Mouse (Mus musculus): Measurements from ENCODE around the gene Rapgef5. TPM values are rescaled to one million over a fixed set of nuclear protein-coding genes. Genes with fewer than 3 reads are reported as not detected.

Rapgef5 gene
- polyA plus RNA-seq, 1 experiment from 2014 or later: 17.9 TPM

GRCm38 (mm10) chr12:117612715-117613114, 96.4 kb downstream of the Rapgef5 start:
- Histone ChIP-seq H3K36me3 (ENCODE audit: control insufficient read depth, insufficient read depth, low read length) (no peaks in the 10 kb centered on the region), H3K4me1 (ENCODE audit: control insufficient read depth, insufficient read depth, low read length) (no peaks in the 10 kb centered on the region), H3K27ac (ENCODE audit: low read depth, low read length) (no peak overlapping the region), H3K4me2 (replicated peaks; ENCODE audit: low read depth, low read length) (no peak overlapping the region), H3K9me3 (ENCODE audit: control insufficient read depth, low read length) (no peaks in the 10 kb centered on the region), H3K9ac (ENCODE audit: low read depth, low read length) (no peak overlapping the region), H3K27me3 (ENCODE audit: control insufficient read depth, insufficient read depth, low read length) (no peaks in the 10 kb centered on the region), H3K4me3 (ENCODE audit: low read length) (no peak overlapping the region)
- ATAC-seq (ENCODE audit: low FRiP score, low TSS enrichment): no peak
- 83% methylated on average over 3 of the region's 3 CpGs for WGBS

DNA sequence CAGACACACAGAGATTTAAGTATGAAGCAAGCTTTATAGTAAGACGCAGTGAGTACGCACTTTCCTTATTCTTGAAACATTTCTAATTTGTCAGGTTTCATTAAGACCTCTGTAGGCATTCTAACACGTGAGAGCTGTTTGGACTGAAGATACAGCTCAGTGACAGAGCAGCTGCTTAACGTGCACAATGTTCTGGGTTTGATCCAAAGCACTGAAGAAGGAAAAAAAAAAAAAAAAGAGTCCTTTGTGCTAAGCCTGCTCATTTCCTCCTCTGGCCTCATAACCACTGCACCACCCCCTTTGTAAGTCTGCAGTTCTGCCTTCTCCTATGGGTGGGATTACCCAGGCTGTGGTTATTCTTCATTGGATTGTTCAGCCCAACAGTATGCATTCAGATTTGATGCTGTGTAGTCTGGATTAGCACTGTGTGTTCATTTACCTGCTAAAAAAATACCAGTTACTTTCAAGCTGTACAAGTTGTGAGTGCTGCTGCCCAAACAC, 103.3 kb downstream of the Rapgef5 start:
- H3K9me3 ChIP-seq (ENCODE audit: control insufficient read depth, low read length): no peaks in the 10 kb centered on the region
- no peak for ATAC-seq (ENCODE audit: low FRiP score, low TSS enrichment)
- H3K27me3 ChIP-seq (ENCODE audit: control insufficient read depth, insufficient read depth, low read length): no peaks in the 10 kb centered on the region

GRCm38 (mm10) chr12:117622972-117623371, 106.7 kb downstream of the Rapgef5 start:
- Histone ChIP-seq H3K9ac (ENCODE audit: low read depth, low read length) (no peak overlapping the region), H3K4me1 (ENCODE audit: control insufficient read depth, insufficient read depth, low read length) (no peaks in the 10 kb centered on the region; the same call in none of the 2 replicates), H3K9me3 (ENCODE audit: control insufficient read depth, low read length) (no peaks in the 10 kb centered on the region), H3K4me3 (ENCODE audit: low read length) (no peak overlapping the region), H3K27me3 (ENCODE audit: control insufficient read depth, insufficient read depth, low read length) (no peaks in the 10 kb centered on the region), H3K36me3 (ENCODE audit: control insufficient read depth, insufficient read depth, low read length) (no peaks in the 10 kb centered on the region), H3K27ac (ENCODE audit: low read depth, low read length) (no peak overlapping the region), H3K4me2 (replicated peaks; ENCODE audit: low read depth, low read length) (no peak overlapping the region)
- ATAC-seq (ENCODE audit: low FRiP score, low TSS enrichment): peak; percentile 68; the same call in 1 of the 2 replicates
- 72% methylated on average over 2 of the region's 2 CpGs for WGBS

More for the DNA sequence above, 103.3 kb downstream of the Rapgef5 start:
- H3K4me3 ChIP-seq (ENCODE audit: low read length): no peak overlapping the region
- WGBS: 74% methylated on average over 4 of the region's 4 CpGs
- H3K4me2 ChIP-seq (replicated peaks; ENCODE audit: low read depth, low read length): no peak overlapping the region
- no peak overlapping the region for H3K27ac ChIP-seq (ENCODE audit: low read depth, low read length)
- no peaks in the 10 kb centered on the region for H3K36me3 ChIP-seq (ENCODE audit: control insufficient read depth, insufficient read depth, low read length)
- H3K9ac ChIP-seq (ENCODE audit: low read depth, low read length): no peak overlapping the region
- no peaks in the 10 kb centered on the region; the same call in 1 of the 2 replicates for H3K4me1 ChIP-seq (ENCODE audit: control insufficient read depth, insufficient read depth, low read length)

- 0 out of 2 replicates have a peak, but pooled peaks have one; percentile 60 for ATAC-seq (ENCODE audit: low FRiP score, low TSS enrichment)
- Histone ChIP-seq H3K36me3 (ENCODE audit: control insufficient read depth, insufficient read depth, low read length) (no peaks in the 10 kb centered on the region), H3K4me2 (replicated peaks; ENCODE audit: low read depth, low read length) (no peak overlapping the region), H3K9ac (ENCODE audit: low read depth, low read length) (no peak overlapping the region), H3K4me3 (ENCODE audit: low read length) (no peak overlapping the region), H3K9me3 (ENCODE audit: control insufficient read depth, low read length) (no peaks in the 10 kb centered on the region), H3K4me1 (ENCODE audit: control insufficient read depth, insufficient read depth, low read length) (no peaks in the 10 kb centered on the region; the same call in 1 of the 2 replicates), H3K27ac (ENCODE audit: low read depth, low read length) (no peak overlapping the region), H3K27me3 (ENCODE audit: control insufficient read depth, insufficient read depth, low read length) (no peaks in the 10 kb centered on the region)
- WGBS: 27% methylated on average over 2 of the region's 2 CpGs
Observed at GRCm38 (mm10) chr12:117627311-117627710, 111.0 kb downstream of the Rapgef5 start.

DNA sequence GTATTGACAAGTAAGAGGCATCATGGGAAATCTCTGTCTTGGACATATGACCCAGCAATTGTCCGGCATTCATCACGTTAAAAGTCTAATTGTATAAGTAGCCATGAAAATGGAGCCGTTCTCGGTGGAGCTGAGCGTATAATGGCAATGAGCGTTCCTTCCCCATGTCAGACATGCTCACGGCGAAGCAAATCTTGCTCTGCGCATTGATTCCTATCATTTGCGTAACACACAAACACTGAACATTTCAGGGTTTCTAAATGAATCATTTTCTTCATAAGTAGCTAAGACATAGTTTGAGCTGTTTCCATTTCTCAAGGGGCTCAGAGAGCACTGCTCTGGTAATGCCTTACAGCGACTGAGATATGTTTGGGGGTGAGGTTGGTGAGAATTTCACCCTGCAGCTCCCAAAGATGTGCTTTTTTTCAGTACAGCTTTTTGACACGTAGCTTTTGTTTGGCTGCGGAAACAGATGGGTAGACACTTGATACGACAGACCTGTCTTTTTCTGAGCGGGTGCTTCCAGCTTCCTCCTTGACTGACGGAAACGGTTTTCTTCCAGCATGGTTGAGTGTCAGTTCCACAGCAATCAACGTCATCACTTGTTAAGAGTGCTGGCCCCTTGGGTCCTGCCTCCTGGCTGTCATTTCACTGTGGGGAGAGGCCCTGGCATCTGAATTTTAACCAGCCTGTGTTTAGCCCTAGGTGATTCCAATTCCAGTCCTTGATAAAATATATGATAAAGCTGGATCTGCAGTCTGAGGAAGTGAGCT, 112.2 kb downstream of the Rapgef5 start:
- H3K9me3 ChIP-seq (ENCODE audit: control insufficient read depth, low read length): no peaks in the 10 kb centered on the region
- H3K27me3 ChIP-seq (ENCODE audit: control insufficient read depth, insufficient read depth, low read length): no peaks in the 10 kb centered on the region
- no peak for ATAC-seq (ENCODE audit: low FRiP score, low TSS enrichment)
- H3K4me1 ChIP-seq (ENCODE audit: control insufficient read depth, insufficient read depth, low read length): no peaks in the 10 kb centered on the region; the same call in 1 of the 2 replicates
- H3K36me3 ChIP-seq (ENCODE audit: control insufficient read depth, insufficient read depth, low read length): no peaks in the 10 kb centered on the region
- H3K4me3 ChIP-seq (ENCODE audit: low read length): no peak overlapping the region
- 70% methylated on average over 18 of the region's 18 CpGs for WGBS
- no peak overlapping the region for H3K4me2 ChIP-seq (replicated peaks; ENCODE audit: low read depth, low read length)
- no peak overlapping the region for H3K27ac ChIP-seq (ENCODE audit: low read depth, low read length)
- H3K9ac ChIP-seq (ENCODE audit: low read depth, low read length): no peak overlapping the region

GRCm38 (mm10) chr12:117632133-117632532, 115.9 kb downstream of the Rapgef5 start:
- ATAC-seq (ENCODE audit: low FRiP score, low TSS enrichment): no peak
- Histone ChIP-seq H3K4me3 (ENCODE audit: low read length) (no peak overlapping the region), H3K4me2 (replicated peaks; ENCODE audit: low read depth, low read length) (no peak overlapping the region), H3K27me3 (ENCODE audit: control insufficient read depth, insufficient read depth, low read length) (no peaks in the 10 kb centered on the region), H3K9ac (ENCODE audit: low read depth, low read length) (peak overlapping the region; percentile 23; the same call in 1 of the 2 replicates), H3K9me3 (ENCODE audit: control insufficient read depth, low read length) (no peaks in the 10 kb centered on the region), H3K27ac (ENCODE audit: low read depth, low read length) (no peak overlapping the region), H3K4me1 (ENCODE audit: control insufficient read depth, insufficient read depth, low read length) (peaks cover 3% of the 10 kb centered on the region), H3K36me3 (ENCODE audit: control insufficient read depth, insufficient read depth, low read length) (no peaks in the 10 kb centered on the region)
- 79% methylated on average over 1 of the region's 1 CpGs for WGBS

DNA sequence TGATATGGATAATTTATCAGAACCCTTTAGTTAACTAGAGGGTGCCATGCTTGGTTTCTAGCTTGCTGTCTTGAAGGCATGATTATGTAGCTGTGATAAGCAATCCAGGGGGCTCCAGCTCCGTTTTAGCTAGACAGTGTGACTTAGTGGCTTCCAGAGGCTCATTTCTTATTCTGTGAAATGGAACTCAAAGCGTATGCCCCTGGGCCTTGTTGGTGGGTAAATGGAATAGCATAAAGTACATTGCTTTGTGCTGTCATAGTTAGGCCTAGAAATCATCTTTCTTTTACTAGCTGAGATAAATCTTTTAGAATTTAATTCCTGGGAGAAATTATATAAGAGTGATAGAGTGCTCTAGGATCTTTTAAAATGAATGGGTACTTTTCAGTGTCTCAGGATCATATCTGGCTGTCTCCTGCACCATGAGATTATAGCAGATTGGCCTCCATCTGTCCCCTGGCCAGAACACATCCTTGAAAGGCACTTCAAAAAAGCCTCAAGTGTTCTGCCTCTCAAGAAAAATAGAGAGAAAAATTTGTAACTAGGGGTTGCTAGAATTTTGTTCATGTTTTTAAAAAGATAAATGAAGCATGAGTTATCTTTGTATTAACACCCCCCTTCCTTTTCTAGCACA, 120.0 kb downstream of the Rapgef5 start:
- Histone ChIP-seq H3K9ac (ENCODE audit: low read depth, low read length) (no peak overlapping the region), H3K36me3 (ENCODE audit: control insufficient read depth, insufficient read depth, low read length) (no peaks in the 10 kb centered on the region), H3K9me3 (ENCODE audit: control insufficient read depth, low read length) (no peaks in the 10 kb centered on the region), H3K4me1 (ENCODE audit: control insufficient read depth, insufficient read depth, low read length) (peaks cover 3% of the 10 kb centered on the region; the same call in 1 of the 2 replicates), H3K27me3 (ENCODE audit: control insufficient read depth, insufficient read depth, low read length) (no peaks in the 10 kb centered on the region), H3K4me2 (replicated peaks; ENCODE audit: low read depth, low read length) (no peak overlapping the region), H3K4me3 (ENCODE audit: low read length) (no peak overlapping the region), H3K27ac (ENCODE audit: low read depth, low read length) (no peak overlapping the region)
- 80% methylated on average over 2 of the region's 2 CpGs for WGBS
- ATAC-seq (ENCODE audit: low FRiP score, low TSS enrichment): no peak

DNA sequence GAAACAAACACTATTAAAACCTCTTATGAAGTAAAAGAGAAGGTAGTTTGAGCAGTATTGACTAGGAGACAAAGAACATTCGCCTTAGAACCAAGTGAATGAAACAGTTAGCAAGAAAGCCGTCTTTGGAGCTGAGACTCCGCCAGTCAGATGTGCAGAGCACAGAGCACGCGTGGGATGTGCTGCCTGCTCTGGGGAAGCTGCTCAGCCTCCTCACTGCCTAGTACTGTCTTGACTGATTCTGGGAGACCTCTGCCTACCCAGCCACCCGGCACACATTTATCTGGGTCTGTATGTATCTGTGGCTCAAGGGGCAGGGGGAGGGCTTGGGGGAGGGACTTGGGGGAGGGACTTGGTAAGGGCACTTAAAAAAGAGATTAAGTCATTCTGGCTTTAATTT, 120.7 kb downstream of the Rapgef5 start:
- H3K27me3 ChIP-seq (ENCODE audit: control insufficient read depth, insufficient read depth, low read length): no peaks in the 10 kb centered on the region
- H3K9me3 ChIP-seq (ENCODE audit: control insufficient read depth, low read length): no peaks in the 10 kb centered on the region
- H3K36me3 ChIP-seq (ENCODE audit: control insufficient read depth, insufficient read depth, low read length): no peaks in the 10 kb centered on the region
- peaks cover 3% of the 10 kb centered on the region; the same call in 1 of the 2 replicates for H3K4me1 ChIP-seq (ENCODE audit: control insufficient read depth, insufficient read depth, low read length)
- no peak overlapping the region for H3K9ac ChIP-seq (ENCODE audit: low read depth, low read length)
- WGBS: 64% methylated on average over 6 of the region's 6 CpGs
- peak; percentile 60; the same call in 1 of the 2 replicates for ATAC-seq (ENCODE audit: low FRiP score, low TSS enrichment)
- H3K4me2 ChIP-seq (replicated peaks; ENCODE audit: low read depth, low read length): no peak overlapping the region
- H3K27ac ChIP-seq (ENCODE audit: low read depth, low read length): no peak overlapping the region
- no peak overlapping the region for H3K4me3 ChIP-seq (ENCODE audit: low read length)

GRCm38 (mm10) chr12:117638833-117639232, 122.6 kb downstream of the Rapgef5 start:
- ATAC-seq (ENCODE audit: low FRiP score, low TSS enrichment): peak; percentile 62; the same call in 1 of the 2 replicates
- no peak overlapping the region for H3K27ac ChIP-seq (ENCODE audit: low read depth, low read length)
- H3K9me3 ChIP-seq (ENCODE audit: control insufficient read depth, low read length): no peaks in the 10 kb centered on the region
- H3K27me3 ChIP-seq (ENCODE audit: control insufficient read depth, insufficient read depth, low read length): no peaks in the 10 kb centered on the region
- H3K9ac ChIP-seq (ENCODE audit: low read depth, low read length): no peak overlapping the region
- no peaks in the 10 kb centered on the region for H3K36me3 ChIP-seq (ENCODE audit: control insufficient read depth, insufficient read depth, low read length)
- no peak overlapping the region for H3K4me2 ChIP-seq (replicated peaks; ENCODE audit: low read depth, low read length)
- no peak overlapping the region for H3K4me3 ChIP-seq (ENCODE audit: low read length)
- H3K4me1 ChIP-seq (ENCODE audit: control insufficient read depth, insufficient read depth, low read length): peaks cover 3% of the 10 kb centered on the region; the same call in 1 of the 2 replicates
- 70% methylated on average over 2 of the region's 2 CpGs for WGBS

Data from kidney, embryonic 14.5 days (tissue).